Mouse (Mus musculus) spleen, adult 2 months (tissue): Measurements from ENCODE around the gene Mettl14.

ENCODE experiments used
- CTCF ChIP-seq: fragments of 200-500 bp; IDR thresholded peaks from 2 replicates; pipeline ENCODE4 v1.5.1; 2011; ENCODE audit warnings: mild to moderate bottlenecking, inconsistent platforms; ENCODE audit not compliant: insufficient read depth, insufficient read length, insufficient replicate concordance; ENCODE audit errors: extremely low read depth
- POLR2A ChIP-seq: fragments of 200-500 bp; IDR thresholded peaks from 2 replicates; pipeline ENCODE4 v1.6.1; 2011; ENCODE audit warnings: low read depth, low read length, inconsistent platforms

DNA sequence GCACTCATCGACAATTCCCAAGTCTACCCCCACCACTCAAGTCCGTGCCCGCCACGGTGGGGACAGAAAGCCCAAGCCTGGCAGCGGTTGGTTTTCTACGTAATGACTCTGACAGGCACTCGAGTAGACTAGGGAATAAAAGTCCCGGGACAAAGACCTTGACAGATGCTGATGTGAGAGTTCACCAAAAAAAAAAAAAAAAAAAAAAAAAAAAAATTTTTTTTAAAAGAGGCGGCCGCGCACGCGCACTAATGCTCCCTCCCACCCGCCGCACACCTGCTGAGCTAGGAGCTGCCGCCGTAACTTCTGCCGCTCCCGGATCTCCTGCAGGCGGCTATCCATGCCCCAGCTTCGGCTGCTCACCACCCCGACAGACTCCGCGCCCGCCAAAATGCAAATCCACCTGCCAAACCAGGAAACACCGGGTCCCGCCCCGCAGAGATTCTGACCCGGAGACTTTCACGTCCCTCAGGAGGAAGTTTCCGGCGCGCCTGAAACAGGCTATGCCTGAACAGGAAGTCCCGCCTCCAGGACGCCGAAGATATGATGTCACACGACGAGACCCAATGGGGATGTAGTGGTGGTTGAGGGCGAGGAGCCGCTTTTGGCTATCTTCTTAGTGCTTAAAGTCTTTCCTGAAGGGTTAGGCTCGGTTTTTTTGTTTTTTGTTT, at the start of gene Mettl14:
- TF ChIP-seq CTCF (no peak), POLR2A (peak; percentile 15)
